Mouse (Mus musculus) frontal cortex, postnatal 14 days (tissue): ENCODE data around the gene Med13l.
"Not testable (repeated sequence)": the region's sequence is repeated elsewhere in the genome, so short reads cannot be mapped to it uniquely, and the experiment has no call there.

Experiments
- DNase-seq, 2 experiments: peaks; one replicate each; pipeline ENCODE4 v3.0.0; 2022; ENCODE audit warnings: low spot score in 2 of 2

Gene Med13l

GRCm38 (mm10) chr5:118632346-118632745, 71.9 kb downstream of the Med13l start:
- no peak for DNase-seq

GRCm38 (mm10) chr5:118633106-118633505, 72.6 kb downstream of the Med13l start:
- no peak for DNase-seq

DNA sequence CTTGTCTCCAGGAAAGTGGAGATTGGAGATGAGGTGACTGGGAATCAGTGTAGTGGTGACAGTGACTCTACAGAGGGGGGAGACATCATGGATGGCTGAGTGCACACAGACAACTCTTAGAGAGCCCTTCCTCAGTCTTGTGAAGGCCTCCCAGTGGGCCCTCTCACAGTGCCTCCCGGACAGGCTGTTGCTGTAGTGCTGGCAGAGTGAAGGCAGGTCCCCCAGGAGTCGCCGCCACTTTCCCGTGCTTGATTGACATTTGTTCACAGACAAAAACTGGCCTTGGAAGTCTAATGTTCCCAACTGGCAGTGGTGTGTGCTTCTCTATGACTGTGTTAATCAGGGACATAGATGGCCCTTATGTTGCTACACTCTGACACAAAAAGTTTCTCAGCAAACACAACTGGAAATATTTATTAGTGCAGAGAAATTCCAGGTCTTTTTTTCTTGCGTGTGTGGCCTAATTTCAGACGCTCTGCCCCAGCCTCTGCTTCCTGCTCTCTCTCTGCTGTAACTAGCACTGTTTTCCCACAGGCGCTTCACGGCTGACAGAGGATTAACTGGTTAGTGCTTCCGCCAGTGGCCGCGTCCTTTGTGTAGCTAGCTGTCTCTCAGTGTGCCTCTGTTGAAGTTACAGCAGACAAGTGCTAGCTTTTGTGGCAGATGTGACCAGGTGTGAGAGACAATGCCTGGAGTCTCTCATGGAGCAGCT, 75.2 kb downstream of the Med13l start:
- DNase-seq: no peak

DNA sequence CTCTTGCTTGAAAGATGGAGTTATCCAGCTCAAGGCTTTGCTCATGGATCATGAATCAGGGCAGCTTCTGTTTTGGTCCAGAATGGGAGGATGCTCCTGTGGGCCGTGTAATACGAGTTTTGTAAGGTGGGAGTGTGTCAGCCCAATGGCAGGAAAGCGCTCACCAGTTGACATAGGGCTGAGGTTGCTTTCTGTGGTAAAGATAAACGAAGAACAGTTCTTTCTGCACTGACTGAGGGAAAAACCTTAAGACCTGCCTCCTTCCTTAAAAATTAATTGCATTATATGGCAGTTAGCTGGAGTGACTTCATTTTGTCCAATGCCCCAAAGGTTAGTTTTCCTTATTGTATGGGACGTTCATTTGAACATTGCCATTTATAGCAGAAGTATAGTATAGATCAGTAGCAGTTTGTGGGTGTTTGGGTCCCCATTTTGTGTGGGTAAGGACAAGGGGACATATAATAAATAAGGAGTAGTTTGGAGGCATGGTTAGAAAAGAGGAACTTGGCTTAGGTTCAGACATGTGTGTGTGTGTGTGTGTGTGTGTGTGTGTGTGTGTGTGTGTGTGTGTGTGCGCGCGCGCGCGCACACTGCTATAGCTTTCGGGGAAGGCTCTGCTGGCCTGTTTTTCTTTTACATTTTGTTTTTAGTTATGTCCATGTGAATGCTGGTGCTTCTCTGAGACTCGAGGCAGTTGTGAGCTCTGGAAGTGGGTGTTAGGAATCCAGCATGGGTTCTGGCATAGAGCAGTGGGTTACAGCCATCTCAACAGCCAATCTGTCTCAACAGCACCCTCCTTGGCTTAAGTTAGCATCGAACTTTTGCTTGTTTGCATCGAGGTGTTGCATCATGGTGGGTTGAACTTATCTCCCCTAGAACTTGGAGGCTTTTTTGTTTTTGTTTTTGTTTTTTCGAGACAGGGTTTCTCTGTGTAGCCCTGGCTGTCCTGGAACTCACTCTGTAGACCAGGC, 76.2 kb downstream of the Med13l start:
- DNase-seq: no peak

- no peak for DNase-seq
Observed at GRCm38 (mm10) chr5:118637931-118638330, 77.5 kb downstream of the Med13l start.

- DNase-seq: no peak
Observed at GRCm38 (mm10) chr5:118638534-118639109, 78.1 kb downstream of the Med13l start.

DNA sequence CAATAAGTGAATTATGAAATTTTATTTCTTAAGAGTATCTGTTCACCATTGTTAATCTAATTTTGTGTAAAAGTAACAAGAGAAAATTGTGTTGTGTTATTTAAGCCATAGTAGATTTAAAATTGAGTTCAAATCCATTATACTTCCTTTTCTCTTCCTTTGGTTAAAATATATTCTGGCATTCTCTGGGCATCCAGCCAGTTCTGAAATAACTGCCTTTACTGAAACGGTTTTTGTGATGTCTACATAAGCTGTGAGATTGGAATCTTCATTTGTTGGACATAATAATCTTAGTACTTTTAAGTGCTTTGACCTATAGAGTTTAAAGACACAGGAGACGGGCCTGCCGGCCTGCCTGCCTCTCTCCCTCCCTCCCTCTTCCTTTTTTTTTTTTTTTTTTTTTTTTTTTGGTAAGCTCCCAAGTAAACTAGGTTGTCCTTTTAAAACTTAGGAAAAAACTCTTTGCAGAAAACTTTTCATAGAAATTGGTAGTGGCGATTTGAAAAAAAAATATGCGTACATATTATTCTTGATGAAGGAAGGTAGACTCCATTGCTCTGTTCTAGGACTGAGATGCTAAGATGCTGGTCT, 78.7 kb downstream of the Med13l start:
- no peak for DNase-seq

DNA sequence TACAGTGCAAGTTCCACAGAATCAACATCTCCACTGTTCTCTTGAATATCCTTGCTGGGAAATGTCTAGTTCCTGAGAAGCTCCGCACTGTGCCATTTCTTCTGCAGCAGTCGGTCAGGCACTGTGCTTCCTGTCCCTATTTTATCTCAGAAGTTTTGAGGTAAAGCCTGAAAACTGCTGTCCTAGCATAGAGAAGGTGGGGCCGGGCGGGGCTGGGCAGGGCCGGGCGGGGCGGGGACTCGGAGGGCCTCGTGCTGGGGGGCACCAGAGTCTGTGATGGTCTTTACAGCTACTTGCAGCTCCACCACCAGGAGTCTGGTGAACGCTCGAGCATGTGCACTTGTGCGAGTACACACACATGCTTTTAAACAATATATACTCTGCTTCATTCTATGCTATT, 83.6 kb downstream of the Med13l start:
- no peak for DNase-seq

- no peak for DNase-seq
Observed at GRCm38 (mm10) chr5:118644511-118644910, 84.0 kb downstream of the Med13l start.

- DNase-seq: no peak
Observed at GRCm38 (mm10) chr5:118645196-118645805, 84.8 kb downstream of the Med13l start.

GRCm38 (mm10) chr5:118646897-118647296, 86.4 kb downstream of the Med13l start:
- no peak for DNase-seq

- no peak for DNase-seq
Observed at GRCm38 (mm10) chr5:118647384-118647783, 86.9 kb downstream of the Med13l start.

GRCm38 (mm10) chr5:118649215-118650006, 88.9 kb downstream of the Med13l start:
- DNase-seq: no peak

DNA sequence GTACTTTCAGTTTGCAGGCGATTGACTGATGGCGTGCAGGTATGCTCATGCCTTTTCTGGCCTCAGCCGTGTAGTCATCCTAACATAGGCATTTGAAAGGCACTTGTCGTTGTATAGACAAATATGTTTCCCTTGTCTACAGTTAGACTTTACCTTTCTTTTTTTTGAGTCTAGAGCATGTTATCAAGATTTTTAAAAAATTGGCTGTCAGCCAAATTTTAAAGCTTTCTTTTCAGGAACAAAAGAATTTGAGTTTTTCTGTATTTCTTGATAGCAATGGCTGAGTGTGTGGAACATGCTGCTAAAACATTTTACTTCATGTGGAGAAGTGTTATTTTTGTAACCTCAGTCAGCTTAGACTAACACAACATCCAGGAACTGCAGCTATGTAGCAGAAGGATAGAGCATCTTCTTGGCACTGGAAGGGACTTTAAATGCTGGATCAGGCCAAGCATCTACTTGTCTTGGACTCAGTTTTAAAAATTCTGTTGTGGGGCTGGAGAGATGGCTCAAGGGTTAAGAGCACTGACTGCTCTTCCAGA, 89.6 kb downstream of the Med13l start:
- no peak for DNase-seq

GRCm38 (mm10) chr5:118650746-118651145, 90.3 kb downstream of the Med13l start:
- DNase-seq: no peak

GRCm38 (mm10) chr5:118652611-118653010, 92.1 kb downstream of the Med13l start:
- no peak for DNase-seq

GRCm38 (mm10) chr5:118653119-118653518, 92.6 kb downstream of the Med13l start:
- not testable (repeated sequence) for DNase-seq

DNA sequence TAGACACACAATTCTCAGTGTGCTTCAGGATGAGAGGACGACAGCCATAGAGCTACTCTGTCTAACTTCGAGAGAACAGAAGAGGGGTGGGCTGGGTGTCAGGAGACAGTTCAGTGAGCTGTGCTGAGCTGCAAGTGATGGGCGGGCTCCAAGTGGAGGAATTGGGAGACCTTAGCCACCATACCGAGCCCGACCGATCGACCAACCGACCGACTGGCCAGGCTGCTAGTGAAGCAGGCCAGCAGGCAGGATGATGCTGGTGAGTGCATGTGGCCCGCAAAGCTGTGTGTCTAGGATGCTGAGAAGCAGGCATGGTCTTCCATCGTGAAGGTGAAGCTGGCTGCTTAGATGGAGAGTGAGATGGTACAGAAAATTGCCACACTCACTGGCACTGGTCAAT, 94.1 kb downstream of the Med13l start:
- no peak for DNase-seq

GRCm38 (mm10) chr5:118655025-118655424, 94.5 kb downstream of the Med13l start:
- no peak for DNase-seq

- no peak for DNase-seq
Observed at GRCm38 (mm10) chr5:118655428-118655827, 94.9 kb downstream of the Med13l start.

GRCm38 (mm10) chr5:118655966-118656365, 95.5 kb downstream of the Med13l start:
- no peak for DNase-seq
